Mouse (Mus musculus): ENCODE measurements around the gene BC051665. TPM values are rescaled to one million over a fixed set of nuclear protein-coding genes. Genes with fewer than 3 reads are reported as not detected.

Gene BC051665
- total and polyA plus RNA-seq, 2 experiments from 2014 or later, result not detected

- no peaks in the 10 kb centered on the region for H3K36me3 ChIP-seq (ENCODE audit: insufficient read depth, low read length)
- no peaks in the 10 kb centered on the region for H3K27me3 ChIP-seq (ENCODE audit: insufficient read depth, low read length)
- H3K9ac ChIP-seq (replicated peaks; ENCODE audit: low read length), result no peak within 1 kb of the TSS
- WGBS, result 78% methylated on average over 1 of the region's 1 CpGs
- no peaks in the 10 kb centered on the region for H3K9me3 ChIP-seq (ENCODE audit: low read length)
- no peak within 1 kb of the TSS for H3K4me3 ChIP-seq (ENCODE audit: low read length)
- no peak within 1 kb of the TSS for H3K27ac ChIP-seq
- ATAC-seq, result no peak
- no peaks in the 10 kb centered on the region for H3K4me1 ChIP-seq (ENCODE audit: insufficient read depth, low read length)
- H3K4me2 ChIP-seq (ENCODE audit: low read depth, low read length), result no peak within 1 kb of the TSS
- TF ChIP-seq CTCF (IDR thresholded peaks at IDR 0.05; ENCODE audit: low read depth), result no peak
- DNase-seq (ENCODE audit: low spot score), result no peak
Observed at GRCm38 (mm10) chr13:60802749-60803148, 16.6 kb upstream of the BC051665 start, which contains the start of gene Ctsll3. TSS of gene Ctsll3 (minus strand) at chr13:60802849.

GRCm38 (mm10) chr13:60789466-60789865 lies 3.3 kb upstream of the BC051665 start:
- H3K27me3 ChIP-seq (ENCODE audit: insufficient read depth, low read length), result no peaks in the 10 kb centered on the region
- DNase-seq (ENCODE audit: low spot score) (no peak), ATAC-seq (no peak)
- 80% methylated on average over 1 of the region's 1 CpGs for WGBS
- no peak for TF ChIP-seq CTCF (IDR thresholded peaks at IDR 0.05; ENCODE audit: low read depth)
- H3K36me3 ChIP-seq (ENCODE audit: insufficient read depth, low read length), result no peaks in the 10 kb centered on the region
- H3K4me3 ChIP-seq (ENCODE audit: low read length), result no peak overlapping the region
- no peaks in the 10 kb centered on the region for H3K4me1 ChIP-seq (ENCODE audit: insufficient read depth, low read length)
- H3K9ac ChIP-seq (replicated peaks; ENCODE audit: low read length), result no peak overlapping the region
- H3K4me2 ChIP-seq (ENCODE audit: low read depth, low read length), result no peak overlapping the region
- H3K27ac ChIP-seq, result no peak overlapping the region
- H3K9me3 ChIP-seq (ENCODE audit: low read length), result no peaks in the 10 kb centered on the region

GRCm38 (mm10) chr13:60783301-60783700 lies 2.9 kb downstream of the BC051665 start:
- ATAC-seq, result no peak
- H3K4me1 ChIP-seq (ENCODE audit: insufficient read depth, low read length), result no peaks in the 10 kb centered on the region
- H3K27me3 ChIP-seq (ENCODE audit: insufficient read depth, low read length), result no peaks in the 10 kb centered on the region
- H3K4me3 ChIP-seq (ENCODE audit: low read length), result no peak overlapping the region
- H3K27ac ChIP-seq, result no peak overlapping the region
- no peaks in the 10 kb centered on the region for H3K9me3 ChIP-seq (ENCODE audit: low read length)
- DNase-seq (ENCODE audit: low spot score), result no peak
- H3K9ac ChIP-seq (replicated peaks; ENCODE audit: low read length), result no peak overlapping the region
- no peak for TF ChIP-seq CTCF (IDR thresholded peaks at IDR 0.05; ENCODE audit: low read depth)
- no peaks in the 10 kb centered on the region for H3K36me3 ChIP-seq (ENCODE audit: insufficient read depth, low read length)
- 85% methylated on average over 7 of the region's 7 CpGs for WGBS
- no peak overlapping the region for H3K4me2 ChIP-seq (ENCODE audit: low read depth, low read length)

DNA sequence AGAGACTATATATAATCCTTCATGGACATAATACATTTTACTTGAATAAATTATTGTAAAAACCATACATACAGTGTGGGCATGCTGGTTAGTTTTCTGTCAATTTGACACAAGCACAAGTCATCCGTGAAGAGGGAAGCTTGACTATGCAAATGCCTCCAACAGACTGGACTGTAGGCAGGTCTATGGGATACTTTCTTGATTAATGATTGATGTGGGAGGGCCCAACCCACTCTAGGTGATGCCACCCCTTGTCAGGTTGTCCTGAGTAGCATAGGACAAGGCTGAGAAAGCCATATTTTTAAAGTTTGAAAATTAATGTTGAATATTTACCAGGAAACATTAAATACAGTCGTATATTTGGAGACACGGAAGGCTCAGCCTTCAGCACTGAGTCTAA lies 5.6 kb downstream of the BC051665 start:
- no peaks in the 10 kb centered on the region for H3K36me3 ChIP-seq (ENCODE audit: insufficient read depth, low read length)
- WGBS, result 85% methylated on average over 3 of the region's 3 CpGs
- TF ChIP-seq CTCF (IDR thresholded peaks at IDR 0.05; ENCODE audit: low read depth), result no peak
- no peak overlapping the region for H3K4me2 ChIP-seq (ENCODE audit: low read depth, low read length)
- no peaks in the 10 kb centered on the region for H3K4me1 ChIP-seq (ENCODE audit: insufficient read depth, low read length)
- no peak for DNase-seq (ENCODE audit: low spot score)
- H3K9ac ChIP-seq (replicated peaks; ENCODE audit: low read length), result no peak overlapping the region
- H3K27me3 ChIP-seq (ENCODE audit: insufficient read depth, low read length), result no peaks in the 10 kb centered on the region
- no peak for ATAC-seq
- no peak overlapping the region for H3K4me3 ChIP-seq (ENCODE audit: low read length)
- H3K27ac ChIP-seq, result no peak overlapping the region
- H3K9me3 ChIP-seq (ENCODE audit: low read length), result no peaks in the 10 kb centered on the region

GRCm38 (mm10) chr13:60761161-60761560 lies 25.0 kb downstream of the BC051665 start:
- DNase-seq (ENCODE audit: low spot score), result no peak
- Histone ChIP-seq H3K4me2 (ENCODE audit: low read depth, low read length) (no peak overlapping the region), H3K9ac (replicated peaks; ENCODE audit: low read length) (no peak overlapping the region), H3K4me1 (ENCODE audit: insufficient read depth, low read length) (no peaks in the 10 kb centered on the region), H3K27me3 (ENCODE audit: insufficient read depth, low read length) (no peaks in the 10 kb centered on the region), H3K4me3 (ENCODE audit: low read length) (no peak overlapping the region), H3K27ac (no peak overlapping the region), H3K9me3 (ENCODE audit: low read length) (no peaks in the 10 kb centered on the region), H3K36me3 (ENCODE audit: insufficient read depth, low read length) (peaks cover 32% of the 10 kb centered on the region)
- whole genome bisulfite sequencing, result 96% methylated on average over 17 of the region's 17 CpGs
- no peak for ATAC-seq
- no peak for TF ChIP-seq CTCF (IDR thresholded peaks at IDR 0.05; ENCODE audit: low read depth)

DNA sequence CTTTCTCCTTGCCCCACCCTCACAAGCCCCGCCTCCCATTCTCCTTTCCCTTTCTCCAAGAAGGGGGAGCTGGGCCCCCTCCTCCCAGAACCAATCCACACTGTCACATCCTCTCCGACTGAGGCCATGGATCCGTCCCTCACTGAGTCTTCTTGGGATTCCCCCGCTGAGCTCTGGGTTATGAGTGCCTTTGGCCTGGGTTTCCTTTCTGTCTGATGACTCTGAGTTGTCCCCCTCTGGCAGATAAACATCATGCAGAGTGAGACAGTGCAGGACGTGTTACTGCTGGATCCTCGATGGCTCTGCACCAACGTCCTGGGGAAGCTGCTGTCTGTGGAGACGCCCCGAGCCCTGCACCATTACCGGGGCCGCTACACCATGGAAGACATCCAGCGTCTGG lies 25.8 kb downstream of the BC051665 start:
- H3K9ac ChIP-seq (replicated peaks; ENCODE audit: low read length), result no peak overlapping the region
- no peak overlapping the region for H3K4me3 ChIP-seq (ENCODE audit: low read length)
- H3K4me2 ChIP-seq (ENCODE audit: low read depth, low read length), result no peak overlapping the region
- ATAC-seq, result no peak
- peaks cover 33% of the 10 kb centered on the region for H3K36me3 ChIP-seq (ENCODE audit: insufficient read depth, low read length)
- 92% methylated on average over 12 of the region's 12 CpGs for WGBS
- DNase-seq (ENCODE audit: low spot score), result no peak
- H3K27ac ChIP-seq, result no peak overlapping the region
- no peak for TF ChIP-seq CTCF (IDR thresholded peaks at IDR 0.05; ENCODE audit: low read depth)
- H3K27me3 ChIP-seq (ENCODE audit: insufficient read depth, low read length), result no peaks in the 10 kb centered on the region
- no peaks in the 10 kb centered on the region for H3K9me3 ChIP-seq (ENCODE audit: low read length)
- no peaks in the 10 kb centered on the region for H3K4me1 ChIP-seq (ENCODE audit: insufficient read depth, low read length)

- DNase-seq (ENCODE audit: low spot score) (peak; percentile 76), ATAC-seq (no peak)
- Histone ChIP-seq H3K27me3 (ENCODE audit: insufficient read depth, low read length) (no peaks in the 10 kb centered on the region), H3K9me3 (ENCODE audit: low read length) (no peaks in the 10 kb centered on the region), H3K4me2 (ENCODE audit: low read depth, low read length) (no peak overlapping the region), H3K9ac (replicated peaks; ENCODE audit: low read length) (no peak overlapping the region), H3K4me3 (ENCODE audit: low read length) (no peak overlapping the region), H3K36me3 (ENCODE audit: insufficient read depth, low read length) (peaks cover 37% of the 10 kb centered on the region), H3K4me1 (ENCODE audit: insufficient read depth, low read length) (no peaks in the 10 kb centered on the region), H3K27ac (no peak overlapping the region)
- WGBS, result 44% methylated on average over 6 of the region's 6 CpGs
- peak; percentile 85 for TF ChIP-seq CTCF (IDR thresholded peaks at IDR 0.05; ENCODE audit: low read depth)
Observed at GRCm38 (mm10) chr13:60759136-60759535, 27.0 kb downstream of the BC051665 start.

Data from hindbrain, postnatal 0 days (tissue).